Mouse (Mus musculus): ENCODE data around the gene Vsig1.

- no peak for TF ChIP-seq EP300 (optimal IDR thresholded peaks at IDR 0.05)
- TF ChIP-seq CTCF (IDR thresholded peaks at IDR 0.05; ENCODE audit: low read depth), result no peak
Observed at GRCm38 (mm10) chrX:140903487-140903886, 3.9 kb upstream of the Vsig1 start.
